Mouse (Mus musculus): Measurements from ENCODE around the gene Prss40. TPM values are rescaled to one million over a fixed set of nuclear protein-coding genes. Genes with fewer than 3 reads are reported as not detected.
A peak's percentile ranks its signal among the peaks of the same experiment; 100 is the strongest.
"Not testable (repeated sequence)": the region's sequence is repeated elsewhere in the genome, so short reads cannot be mapped to it uniquely, and the experiment has no call there.

The Prss40 gene
- polyA plus RNA-seq, 1 experiment from 2014 or later: 0.25 TPM

GRCm38 (mm10) chr1:34518259-34518658 lies 42.5 kb downstream of the Prss40 start:
- no peak overlapping the region for H3K27ac ChIP-seq (ENCODE audit: low read length)
- no peak for ATAC-seq
- H3K4me3 ChIP-seq (ENCODE audit: low read depth, low read length): no peak overlapping the region
- no peak overlapping the region for H3K9ac ChIP-seq (ENCODE audit: low read depth, low read length)
- H3K4me2 ChIP-seq (ENCODE audit: low read length): no peak overlapping the region
- WGBS: 77% methylated on average over 1 of the region's 1 CpGs
- H3K36me3 ChIP-seq (ENCODE audit: control insufficient read depth, insufficient read depth, low read length): no peaks in the 10 kb centered on the region
- no peaks in the 10 kb centered on the region for H3K4me1 ChIP-seq (ENCODE audit: control insufficient read depth, insufficient read depth, low read length)
- H3K9me3 ChIP-seq (replicated peaks; ENCODE audit: control insufficient read depth, low read length, poor library complexity, severe bottlenecking): no peaks in the 10 kb centered on the region
- no peaks in the 10 kb centered on the region for H3K27me3 ChIP-seq (ENCODE audit: control insufficient read depth, insufficient read depth, low read depth, low read length)

GRCm38 (mm10) chr1:34517797-34518196 lies 42.9 kb downstream of the Prss40 start:
- not testable (repeated sequence) for H3K9me3 ChIP-seq (replicated peaks; ENCODE audit: control insufficient read depth, low read length, poor library complexity, severe bottlenecking); ATAC-seq

DNA sequence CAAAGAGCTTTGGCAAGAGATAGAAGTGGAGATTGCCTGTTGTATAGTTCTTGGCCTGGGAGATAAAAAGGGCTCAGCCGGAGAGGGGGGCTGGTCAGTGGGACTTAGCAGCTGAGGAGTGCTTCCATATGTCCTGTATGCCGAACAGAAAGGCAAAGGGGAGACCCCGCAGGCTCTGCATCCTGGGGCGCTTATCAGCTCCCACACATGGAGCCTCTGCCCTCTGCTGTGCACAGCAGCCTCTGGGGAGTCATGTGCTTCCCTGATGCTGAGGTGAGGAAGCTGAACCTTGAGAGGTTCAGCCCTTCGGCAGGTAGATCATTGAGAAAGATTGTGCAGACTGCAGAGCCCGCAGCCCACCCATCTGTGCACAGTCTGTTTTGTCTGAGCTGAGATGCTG lies 43.4 kb downstream of the Prss40 start:
- not testable (repeated sequence) for H3K27ac ChIP-seq (ENCODE audit: low read length); H3K9ac ChIP-seq (ENCODE audit: low read depth, low read length); H3K4me2 ChIP-seq (ENCODE audit: low read length); ATAC-seq; H3K4me3 ChIP-seq (ENCODE audit: low read depth, low read length); H3K36me3 ChIP-seq (ENCODE audit: control insufficient read depth, insufficient read depth, low read length); H3K27me3 ChIP-seq (ENCODE audit: control insufficient read depth, insufficient read depth, low read depth, low read length); H3K4me1 ChIP-seq (ENCODE audit: control insufficient read depth, insufficient read depth, low read length); H3K9me3 ChIP-seq (replicated peaks; ENCODE audit: control insufficient read depth, low read length, poor library complexity, severe bottlenecking)
- 64% methylated on average over 5 of the region's 6 CpGs for WGBS

More at GRCm38 (mm10) chr1:34517797-34518196, 42.9 kb downstream of the Prss40 start:
- H3K36me3 ChIP-seq (ENCODE audit: control insufficient read depth, insufficient read depth, low read length); H3K27me3 ChIP-seq (ENCODE audit: control insufficient read depth, insufficient read depth, low read depth, low read length); H3K4me3 ChIP-seq (ENCODE audit: low read depth, low read length); H3K4me2 ChIP-seq (ENCODE audit: low read length); H3K27ac ChIP-seq (ENCODE audit: low read length); H3K9ac ChIP-seq (ENCODE audit: low read depth, low read length); H3K4me1 ChIP-seq (ENCODE audit: control insufficient read depth, insufficient read depth, low read length): not testable (repeated sequence)
- 74% methylated on average over 1 of the region's 1 CpGs for WGBS

- Histone ChIP-seq H3K9ac (ENCODE audit: low read depth, low read length) (no peak overlapping the region), H3K4me1 (ENCODE audit: control insufficient read depth, insufficient read depth, low read length) (no peaks in the 10 kb centered on the region), H3K9me3 (replicated peaks; ENCODE audit: control insufficient read depth, low read length, poor library complexity, severe bottlenecking) (no peaks in the 10 kb centered on the region), H3K27me3 (ENCODE audit: control insufficient read depth, insufficient read depth, low read depth, low read length) (no peaks in the 10 kb centered on the region), H3K4me2 (ENCODE audit: low read length) (no peak overlapping the region), H3K36me3 (ENCODE audit: control insufficient read depth, insufficient read depth, low read length) (no peaks in the 10 kb centered on the region), H3K27ac (ENCODE audit: low read length) (no peak overlapping the region), H3K4me3 (ENCODE audit: low read depth, low read length) (no peak overlapping the region)
- 56% methylated on average over 5 of the region's 5 CpGs for WGBS
- ATAC-seq: no peak
These were observed 44.1 kb downstream of the Prss40 start for GRCm38 (mm10) chr1:34516595-34516994.

GRCm38 (mm10) chr1:34513068-34513467 lies 47.7 kb downstream of the Prss40 start:
- H3K4me3 ChIP-seq (ENCODE audit: low read depth, low read length): no peak overlapping the region
- H3K4me1 ChIP-seq (ENCODE audit: control insufficient read depth, insufficient read depth, low read length): peaks cover 2% of the 10 kb centered on the region; the same call in 1 of the 2 replicates
- no peak overlapping the region for H3K4me2 ChIP-seq (ENCODE audit: low read length)
- 86% methylated on average over 4 of the region's 4 CpGs for WGBS
- no peak overlapping the region for H3K9ac ChIP-seq (ENCODE audit: low read depth, low read length)
- no peaks in the 10 kb centered on the region for H3K36me3 ChIP-seq (ENCODE audit: control insufficient read depth, insufficient read depth, low read length)
- no peaks in the 10 kb centered on the region for H3K27me3 ChIP-seq (ENCODE audit: control insufficient read depth, insufficient read depth, low read depth, low read length)
- no peak overlapping the region for H3K27ac ChIP-seq (ENCODE audit: low read length)
- no peaks in the 10 kb centered on the region for H3K9me3 ChIP-seq (replicated peaks; ENCODE audit: control insufficient read depth, low read length, poor library complexity, severe bottlenecking)
- ATAC-seq: no peak

- ATAC-seq: no peak; the same call in 1 of the 2 replicates
- no peak overlapping the region for H3K4me3 ChIP-seq (ENCODE audit: low read depth, low read length)
- no peak overlapping the region for H3K9ac ChIP-seq (ENCODE audit: low read depth, low read length)
- H3K9me3 ChIP-seq (replicated peaks; ENCODE audit: control insufficient read depth, low read length, poor library complexity, severe bottlenecking): no peaks in the 10 kb centered on the region
- no peaks in the 10 kb centered on the region for H3K36me3 ChIP-seq (ENCODE audit: control insufficient read depth, insufficient read depth, low read length)
- 0% methylated on average over 3 of the region's 3 CpGs for WGBS
- no peaks in the 10 kb centered on the region for H3K27me3 ChIP-seq (ENCODE audit: control insufficient read depth, insufficient read depth, low read depth, low read length)
- no peak overlapping the region for H3K4me2 ChIP-seq (ENCODE audit: low read length)
- H3K27ac ChIP-seq (ENCODE audit: low read length): no peak overlapping the region
- peaks cover 2% of the 10 kb centered on the region; the same call in 1 of the 2 replicates for H3K4me1 ChIP-seq (ENCODE audit: control insufficient read depth, insufficient read depth, low read length)
These were observed 49.7 kb downstream of the Prss40 start for GRCm38 (mm10) chr1:34511027-34511426.

DNA sequence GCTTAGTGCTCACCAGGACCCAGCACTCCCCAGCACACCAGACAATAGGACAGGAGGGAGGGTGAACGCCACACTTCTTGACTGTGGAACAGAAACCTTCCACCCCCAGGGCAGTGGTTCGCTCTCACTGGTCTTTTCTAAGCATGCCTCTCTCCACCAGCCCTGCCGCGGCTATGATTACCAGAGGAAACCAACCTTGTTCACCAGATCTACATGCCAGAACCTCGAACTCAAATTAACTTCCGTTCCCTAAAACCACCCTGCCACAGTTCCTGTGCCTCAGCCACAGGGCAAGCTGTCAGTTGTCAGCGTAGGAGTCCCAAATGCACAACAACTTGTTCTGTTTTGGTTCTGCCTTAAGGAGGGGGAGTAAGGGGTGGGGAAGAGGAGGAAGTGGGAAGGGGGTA lies 50.2 kb downstream of the Prss40 start:
- 5% methylated on average over 7 of the region's 7 CpGs for WGBS
- no peaks in the 10 kb centered on the region for H3K9me3 ChIP-seq (replicated peaks; ENCODE audit: control insufficient read depth, low read length, poor library complexity, severe bottlenecking)
- no peak overlapping the region for H3K4me3 ChIP-seq (ENCODE audit: low read depth, low read length)
- no peak overlapping the region for H3K9ac ChIP-seq (ENCODE audit: low read depth, low read length)
- no peak overlapping the region for H3K27ac ChIP-seq (ENCODE audit: low read length)
- H3K4me1 ChIP-seq (ENCODE audit: control insufficient read depth, insufficient read depth, low read length): peaks cover 2% of the 10 kb centered on the region; the same call in 1 of the 2 replicates
- H3K4me2 ChIP-seq (ENCODE audit: low read length): peak overlapping the region; percentile 31
- no peak for ATAC-seq
- H3K27me3 ChIP-seq (ENCODE audit: control insufficient read depth, insufficient read depth, low read depth, low read length): no peaks in the 10 kb centered on the region
- H3K36me3 ChIP-seq (ENCODE audit: control insufficient read depth, insufficient read depth, low read length): no peaks in the 10 kb centered on the region

GRCm38 (mm10) chr1:34507986-34508385 lies 52.8 kb downstream of the Prss40 start:
- H3K36me3 ChIP-seq (ENCODE audit: control insufficient read depth, insufficient read depth, low read length): no peaks in the 10 kb centered on the region
- 65% methylated on average over 3 of the region's 3 CpGs for WGBS
- H3K27ac ChIP-seq (ENCODE audit: low read length): no peak overlapping the region
- no peaks in the 10 kb centered on the region for H3K27me3 ChIP-seq (ENCODE audit: control insufficient read depth, insufficient read depth, low read depth, low read length)
- no peak overlapping the region for H3K9ac ChIP-seq (ENCODE audit: low read depth, low read length)
- peaks cover 2% of the 10 kb centered on the region; the same call in 1 of the 2 replicates for H3K4me1 ChIP-seq (ENCODE audit: control insufficient read depth, insufficient read depth, low read length)
- no peak overlapping the region for H3K4me2 ChIP-seq (ENCODE audit: low read length)
- H3K9me3 ChIP-seq (replicated peaks; ENCODE audit: control insufficient read depth, low read length, poor library complexity, severe bottlenecking): no peaks in the 10 kb centered on the region
- H3K4me3 ChIP-seq (ENCODE audit: low read depth, low read length): no peak overlapping the region
- ATAC-seq: no peak

- no peaks in the 10 kb centered on the region for H3K36me3 ChIP-seq (ENCODE audit: control insufficient read depth, insufficient read depth, low read length)
- no peaks in the 10 kb centered on the region for H3K27me3 ChIP-seq (ENCODE audit: control insufficient read depth, insufficient read depth, low read depth, low read length)
- peaks cover 2% of the 10 kb centered on the region; the same call in 1 of the 2 replicates for H3K4me1 ChIP-seq (ENCODE audit: control insufficient read depth, insufficient read depth, low read length)
- no peak overlapping the region for H3K4me2 ChIP-seq (ENCODE audit: low read length)
- no peak overlapping the region for H3K4me3 ChIP-seq (ENCODE audit: low read depth, low read length)
- H3K9me3 ChIP-seq (replicated peaks; ENCODE audit: control insufficient read depth, low read length, poor library complexity, severe bottlenecking): no peaks in the 10 kb centered on the region
- H3K27ac ChIP-seq (ENCODE audit: low read length): no peak overlapping the region
- no peak for ATAC-seq
- 88% methylated on average over 4 of the region's 4 CpGs for WGBS
- H3K9ac ChIP-seq (ENCODE audit: low read depth, low read length): no peak overlapping the region
These were observed 54.7 kb downstream of the Prss40 start for GRCm38 (mm10) chr1:34505970-34506551.

Data from midbrain, embryonic 16.5 days (tissue).